Mouse (Mus musculus): ENCODE measurements at regions not wholly inside any gene's neighbourhood (a gene's known extent, or its start where the extent isn't known, plus 50 kb on each side); places are given as distances from the start of the nearest gene placed in this dataset.

DNA sequence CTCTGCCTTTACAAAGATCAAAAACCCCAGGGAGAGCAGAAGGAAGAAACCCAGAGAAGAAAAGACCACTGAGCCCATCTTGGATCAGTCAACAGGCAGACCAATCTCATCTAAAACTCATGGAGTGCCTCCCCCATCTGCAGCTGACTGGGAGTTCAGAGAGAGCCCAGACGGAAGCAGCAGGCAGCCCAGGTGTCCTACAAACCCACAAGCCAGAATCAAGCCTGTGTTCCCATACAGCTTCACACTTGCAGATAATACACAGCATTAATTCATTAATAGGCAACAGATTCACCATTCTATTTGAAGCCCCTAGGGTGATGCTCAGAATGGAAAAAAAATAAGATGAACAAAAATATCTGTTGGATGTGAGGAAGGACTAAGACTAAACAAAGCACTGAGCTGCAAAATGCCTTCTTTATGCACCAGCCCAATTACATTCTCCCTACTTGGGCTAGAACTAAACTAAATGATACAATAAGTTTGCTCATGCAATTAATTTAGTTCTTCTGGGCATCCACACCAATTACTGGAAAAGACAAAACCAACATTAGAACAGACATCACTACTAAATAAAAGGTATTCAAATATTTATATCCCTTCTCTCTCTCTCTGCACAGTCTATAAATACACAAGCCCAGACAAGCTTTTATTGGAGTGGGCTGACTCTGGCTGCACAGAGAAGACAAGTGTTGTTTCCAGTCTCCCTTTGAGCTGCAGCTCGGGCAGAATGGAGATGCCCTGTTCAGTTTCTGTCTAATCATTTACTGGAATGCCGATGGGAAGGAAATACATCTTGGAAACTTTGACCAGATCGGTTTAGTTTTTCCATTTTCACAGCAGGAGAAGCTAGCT lies 374.2 kb downstream of the Cbln4 start:
- TF ChIP-seq POLR2A (IDR thresholded peaks at IDR 0.05; ENCODE audit: borderline replicate concordance, extremely low read depth, low read depth, low read length), result no peak
- no peak for TF ChIP-seq CTCF (IDR thresholded peaks at IDR 0.05; ENCODE audit: insufficient read depth, low read length)

All from lung, adult 2 months (tissue).